Mouse (Mus musculus): Measurements from ENCODE around the gene Gm45062.
A peak's percentile ranks its signal among the peaks of the same experiment; 100 is the strongest.

Gm45062 gene

DNA sequence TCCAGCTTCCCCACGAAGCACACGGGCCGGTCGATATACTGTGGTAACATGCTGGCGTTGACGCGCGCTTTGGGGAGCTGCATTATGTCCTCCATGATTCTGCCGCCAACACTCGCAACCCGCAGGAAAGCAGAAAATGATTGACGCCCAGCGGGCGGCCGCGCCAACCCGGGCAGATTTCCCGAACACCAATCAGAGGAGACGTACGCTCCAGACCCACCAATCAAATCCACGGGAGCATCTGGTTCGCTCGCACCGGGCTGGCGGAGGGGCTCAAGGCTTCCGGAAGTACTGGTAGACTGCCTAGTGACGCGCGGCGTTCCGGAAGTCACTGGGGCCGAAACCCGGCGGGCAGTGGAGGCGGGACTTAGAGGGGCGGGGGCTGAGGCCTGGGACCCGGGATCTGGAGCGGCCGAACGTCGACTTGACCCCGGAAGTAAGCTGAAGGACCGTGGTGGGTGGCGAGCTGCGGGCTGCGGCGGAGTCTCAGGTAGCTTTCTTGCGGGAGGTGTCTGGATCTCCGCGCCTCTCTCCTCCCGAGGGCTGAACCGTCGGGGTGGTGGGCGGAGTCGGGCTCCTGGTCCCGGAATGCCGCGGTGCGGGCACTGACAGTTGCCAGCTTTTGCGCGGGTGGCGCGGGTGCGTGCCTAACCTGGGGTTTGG lies at the start of gene Gm45062, which contains the start of the genes Rpa3 and Umad1:
Gene Gm45062, plus strand, starts transcription at position 447 of the 663 bp plus-strand sequence.
Gene Rpa3, minus strand, starts transcription at position 170 of the 663 bp plus-strand sequence.
Gene Umad1, plus strand, starts transcription at position 285 of the 663 bp plus-strand sequence.
- DNase-seq (ENCODE audit: low read depth, low spot score), result peak; percentile 99

DNA sequence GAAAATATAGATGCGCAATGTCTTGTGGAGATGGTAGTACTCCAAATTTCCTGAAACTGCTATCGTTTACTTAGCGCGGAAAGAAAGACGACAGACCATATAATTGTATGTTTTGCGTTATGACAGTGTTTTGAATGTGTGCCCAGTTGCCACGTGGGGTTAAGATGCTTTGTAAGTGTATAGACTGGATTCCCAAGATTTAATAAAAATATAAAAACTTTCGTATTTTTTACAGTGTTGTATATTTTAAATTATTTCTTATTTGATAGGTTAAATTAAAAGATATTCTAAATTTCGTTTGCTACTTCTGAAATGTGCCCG lies 49.4 kb upstream of the Gm45062 start:
- no peak for DNase-seq (ENCODE audit: low read depth, low spot score)

DNA sequence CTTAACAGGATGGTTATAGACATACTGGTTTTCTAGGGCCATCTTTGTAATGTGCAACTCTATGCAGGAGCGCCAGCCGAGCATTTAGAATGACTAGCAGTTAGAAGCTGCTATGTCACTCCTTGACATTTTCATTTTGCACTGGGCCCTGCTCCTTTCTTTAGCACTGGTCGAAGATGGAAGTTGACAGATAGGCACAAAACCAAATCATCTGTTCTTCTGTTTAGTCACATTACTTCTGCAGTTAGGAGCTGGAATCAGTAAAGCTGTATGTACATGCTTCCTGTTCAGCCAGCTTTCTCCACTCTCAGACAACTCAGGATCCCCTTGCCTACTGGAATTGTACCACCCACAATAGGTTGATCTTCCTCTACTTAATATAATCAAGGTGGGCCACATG lies 48.6 kb upstream of the Gm45062 start:
- no peak for DNase-seq (ENCODE audit: low read depth, low spot score)

DNA sequence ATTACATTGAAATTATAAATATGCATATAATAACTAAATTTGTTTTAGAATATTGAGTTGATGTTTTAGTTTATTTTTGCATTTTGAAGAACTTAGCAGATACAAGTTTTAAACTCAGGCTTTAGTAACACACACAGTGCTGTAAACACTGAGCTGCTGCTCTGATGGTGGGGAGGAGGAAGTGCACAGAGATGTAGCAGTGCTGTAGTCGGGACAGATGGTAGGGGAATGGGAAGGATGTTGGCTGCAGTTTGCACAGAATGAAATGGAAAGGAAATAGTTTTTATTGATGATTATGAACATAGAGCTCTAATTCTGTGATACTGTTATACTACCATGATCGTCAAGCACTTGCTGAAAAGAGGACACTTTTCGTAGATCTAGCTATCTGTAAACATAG lies 32.2 kb upstream of the Gm45062 start:
- DNase-seq (ENCODE audit: low read depth, low spot score), result no peak

DNA sequence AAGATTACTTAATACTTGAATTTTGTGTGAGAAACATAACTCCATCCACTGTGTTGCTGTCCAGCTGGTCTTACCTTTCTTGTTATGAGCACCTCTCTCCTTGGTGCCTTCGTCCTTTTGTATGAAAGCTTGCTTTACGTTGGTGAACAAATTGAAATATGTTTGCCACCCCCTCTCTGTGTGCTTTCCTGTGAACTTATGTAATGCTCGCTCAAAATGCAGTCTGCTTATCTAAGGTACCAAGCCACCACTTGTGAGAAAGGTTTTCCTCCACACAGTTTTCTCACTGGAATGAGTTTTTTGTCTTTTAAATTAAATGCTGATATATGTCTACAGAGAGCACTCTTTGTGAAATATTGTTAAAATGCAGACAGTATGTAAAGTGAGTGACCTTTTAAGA lies 30.7 kb upstream of the Gm45062 start:
- no peak for DNase-seq (ENCODE audit: low read depth, low spot score)

DNA sequence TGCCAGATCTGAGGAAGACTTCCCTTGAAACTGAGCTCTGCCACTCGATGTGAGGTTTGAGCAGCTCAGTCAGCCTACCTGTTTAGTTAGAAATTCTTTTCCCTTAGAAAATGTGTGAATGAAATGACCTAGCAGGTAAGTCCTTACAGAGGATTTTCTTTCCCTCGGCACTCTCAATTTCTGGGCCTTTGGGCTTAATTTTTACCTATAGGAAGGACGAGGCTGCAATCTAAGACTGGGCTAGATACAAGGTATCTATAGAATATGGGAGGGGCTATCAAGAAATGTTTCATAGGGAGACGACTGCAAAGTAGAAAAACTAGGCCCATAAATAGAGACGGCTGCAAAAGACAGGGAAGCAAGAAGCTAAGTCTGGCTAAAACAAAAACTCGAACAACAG lies 934 bp upstream of the Gm45062 start:
- DNase-seq (ENCODE audit: low read depth, low spot score), result no peak

DNA sequence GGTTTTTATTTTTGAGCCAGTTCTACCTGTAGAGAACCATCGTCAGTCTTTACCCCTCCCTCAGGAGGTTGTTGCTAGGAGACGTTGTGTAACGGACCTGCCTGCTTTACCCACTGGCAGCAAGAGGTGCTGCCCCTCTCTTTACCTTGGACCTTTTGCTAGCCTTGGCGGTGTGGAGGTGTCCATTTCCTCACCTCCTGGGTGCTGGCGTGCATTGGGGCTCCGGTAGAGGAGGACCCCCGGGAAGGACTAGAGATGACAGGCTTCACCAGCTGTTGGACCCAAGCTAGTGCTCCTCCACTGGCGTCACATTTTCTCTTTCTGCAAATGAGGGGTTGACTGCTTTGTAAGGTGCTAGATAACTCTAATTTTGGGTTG lies 406 bp downstream of the Gm45062 start:
- DNase-seq (ENCODE audit: low read depth, low spot score), result no peak

DNA sequence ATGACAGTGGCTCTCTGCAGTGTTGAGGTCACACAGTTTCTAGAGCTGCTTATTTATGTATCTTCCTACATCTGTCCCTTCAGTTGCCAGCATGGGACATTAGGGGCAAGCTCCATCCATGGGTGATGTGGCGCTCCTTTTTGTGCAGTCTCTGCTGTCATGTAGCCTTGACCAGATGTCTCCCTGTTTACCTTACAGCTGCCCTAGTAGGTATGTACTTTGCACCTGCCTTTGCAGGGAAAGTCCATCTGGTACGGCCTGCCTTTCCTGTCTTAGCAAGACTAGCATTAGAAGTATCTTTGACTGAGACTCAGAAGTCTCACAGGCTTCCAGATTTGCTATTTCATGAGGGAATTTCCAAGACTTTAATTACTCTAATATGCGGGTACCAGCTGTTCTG lies 11.8 kb downstream of the Gm45062 start:
- DNase-seq (ENCODE audit: low read depth, low spot score), result no peak

DNA sequence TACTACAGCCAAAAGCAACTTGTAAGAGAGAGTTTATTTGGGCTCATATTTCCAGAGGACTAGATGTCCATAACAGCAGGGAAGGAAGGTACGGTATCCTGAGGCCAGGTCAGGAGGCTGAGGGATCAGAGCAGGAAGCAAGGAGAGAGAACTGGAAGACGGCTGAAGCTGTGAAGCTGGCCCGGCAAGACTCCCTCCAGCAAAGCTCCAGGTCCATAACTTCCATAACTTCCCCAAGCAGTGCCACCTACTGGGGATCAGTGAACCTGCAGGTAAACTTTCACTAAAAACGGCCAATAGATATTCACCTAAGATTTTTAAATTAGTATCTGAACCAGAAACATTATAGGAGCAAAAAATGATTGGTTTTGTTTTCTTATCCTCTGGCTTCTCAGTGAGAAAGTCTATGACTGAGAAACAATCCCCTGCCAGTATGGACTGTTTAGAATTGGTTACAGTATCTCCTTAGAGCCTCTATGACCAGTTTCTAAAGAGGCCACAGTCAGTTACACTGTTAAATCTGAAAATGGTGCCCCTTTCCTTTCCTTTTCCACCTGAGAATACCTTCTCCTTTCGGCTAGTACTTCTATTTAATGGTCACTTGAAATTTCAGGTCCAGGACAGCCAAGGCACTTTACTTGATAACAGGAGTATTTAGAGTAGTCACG lies 15.3 kb downstream of the Gm45062 start:
- peak; percentile 49 for DNase-seq (ENCODE audit: low read depth, low spot score)

DNA sequence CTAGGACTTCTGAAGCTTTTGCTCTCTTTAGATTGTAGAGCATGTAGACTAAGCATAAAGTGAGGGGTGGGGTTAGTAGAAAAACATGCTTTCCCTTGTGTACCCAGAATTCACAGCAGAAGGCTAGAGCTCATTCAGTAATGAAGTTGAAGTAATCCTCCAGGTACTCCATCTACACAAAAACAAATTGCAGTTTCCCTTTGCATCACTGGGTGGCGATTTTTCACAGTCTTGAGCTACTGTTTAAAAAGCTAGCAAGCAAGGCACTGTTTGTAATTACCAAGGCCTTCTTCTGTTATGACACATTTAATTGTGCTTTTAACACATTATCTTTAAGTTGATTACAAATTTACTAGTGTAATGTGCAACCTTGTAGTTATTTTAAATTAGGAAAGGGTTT lies 15.8 kb downstream of the Gm45062 start:
- DNase-seq (ENCODE audit: low read depth, low spot score), result peak; percentile 15

DNA sequence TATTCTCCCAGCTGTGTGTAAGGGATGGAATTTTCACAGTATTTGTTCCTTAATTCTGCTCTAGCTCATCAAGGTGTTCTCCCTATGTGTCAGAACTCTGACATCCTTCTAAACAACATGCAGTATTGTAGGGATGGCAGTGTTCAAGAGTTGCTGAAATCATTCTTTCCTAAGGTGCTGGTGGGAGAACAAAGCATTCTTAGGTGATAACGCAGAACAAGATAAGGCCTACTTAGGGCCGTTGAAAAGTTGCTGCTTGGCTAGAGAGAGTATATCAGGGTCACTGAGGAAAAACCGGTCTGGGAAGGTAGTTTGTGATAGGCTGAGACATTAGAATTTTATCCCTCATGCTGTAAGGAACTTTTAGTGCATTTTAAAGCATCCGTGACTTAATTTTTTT lies 17.2 kb downstream of the Gm45062 start:
- no peak for DNase-seq (ENCODE audit: low read depth, low spot score)

DNA sequence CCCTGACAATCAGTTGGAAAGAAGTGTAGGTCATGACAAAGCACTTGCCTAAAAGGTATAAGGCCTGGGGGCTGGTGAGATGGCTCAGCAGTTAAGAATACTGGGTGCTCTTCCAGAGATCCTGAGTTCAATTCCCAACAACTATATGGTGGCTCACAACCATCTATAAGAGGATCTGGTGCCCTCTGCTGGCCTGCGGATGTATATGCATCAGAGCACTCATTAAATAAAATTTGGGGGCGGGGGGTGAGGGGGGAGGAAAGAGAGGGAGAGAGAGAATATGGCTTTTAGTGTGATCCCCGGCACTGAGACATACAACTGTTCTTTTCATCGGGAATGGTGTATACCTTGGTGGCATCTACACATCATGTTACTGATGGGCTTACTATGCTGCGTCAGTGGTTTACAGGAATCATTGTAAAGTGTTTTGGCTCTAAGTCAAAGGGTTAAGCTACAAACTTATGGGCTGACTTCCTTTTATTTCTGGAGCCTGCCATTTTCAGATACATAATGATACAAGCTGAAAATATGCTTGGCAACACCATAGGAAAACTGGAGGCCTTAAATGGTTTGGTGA lies 19.3 kb downstream of the Gm45062 start:
- peak; percentile 14 for DNase-seq (ENCODE audit: low read depth, low spot score)

DNA sequence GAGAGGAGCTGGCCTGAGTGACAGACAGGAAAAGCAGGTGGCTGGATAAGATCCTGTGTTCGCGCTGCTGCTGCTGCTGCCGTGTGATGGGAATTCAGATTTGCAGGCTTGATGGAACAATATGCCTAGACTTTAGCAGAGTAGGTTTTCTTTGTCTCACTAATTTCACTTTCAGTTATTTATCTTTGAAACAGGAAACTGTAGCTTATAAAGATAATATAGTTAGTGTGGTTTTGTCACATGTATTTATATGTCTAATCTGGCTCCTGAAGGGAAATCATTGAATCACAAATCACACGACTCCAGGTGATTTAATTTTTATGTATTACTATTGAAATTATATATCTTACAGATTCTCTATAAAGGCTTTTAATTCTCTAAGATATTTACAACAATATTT lies 24.0 kb downstream of the Gm45062 start:
- DNase-seq (ENCODE audit: low read depth, low spot score), result no peak

DNA sequence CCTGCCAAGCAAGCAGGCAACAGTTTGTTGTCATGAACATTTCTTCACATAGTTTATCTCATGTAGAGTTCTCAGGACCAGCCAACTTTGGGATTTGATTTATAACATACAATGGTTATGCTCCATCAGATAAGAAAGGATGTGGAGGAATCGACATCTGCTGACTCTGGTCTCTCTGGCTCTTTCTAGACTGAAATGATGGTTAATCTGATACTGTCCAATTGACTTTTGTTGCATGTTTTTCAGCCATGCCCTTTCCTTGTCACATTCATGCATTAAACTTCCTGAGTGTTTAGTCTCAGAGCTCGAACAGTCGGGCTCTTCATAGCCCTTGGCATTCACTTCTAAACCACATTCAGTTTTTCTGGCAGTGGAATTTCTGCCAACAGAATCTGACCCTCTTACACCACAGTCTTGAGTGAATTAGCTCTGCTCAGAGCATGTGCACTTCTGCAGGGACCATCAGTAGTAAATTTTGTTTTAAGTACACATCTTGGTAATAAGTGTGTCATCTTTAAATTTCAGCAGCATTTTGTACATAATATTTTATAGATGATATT lies 26.2 kb downstream of the Gm45062 start:
- no peak for DNase-seq (ENCODE audit: low read depth, low spot score)

DNA sequence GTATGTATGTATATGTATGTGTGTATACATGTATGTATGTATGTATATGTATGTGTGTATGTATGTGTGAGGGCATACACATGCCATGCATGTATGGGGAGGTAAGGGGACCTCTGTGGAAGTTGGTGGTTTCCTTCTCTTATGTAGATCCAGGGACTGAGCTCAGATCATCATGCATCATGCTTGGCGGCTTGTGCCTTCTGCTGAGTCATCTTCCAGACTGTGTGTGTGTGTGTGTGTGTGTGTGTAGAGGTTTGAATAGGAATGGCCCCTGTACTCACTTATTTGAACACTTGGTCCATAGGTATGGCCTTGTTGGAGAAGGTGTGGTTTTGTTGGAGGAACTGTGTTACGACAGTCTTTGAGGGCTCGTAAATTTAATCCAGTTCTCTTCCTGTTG lies 26.9 kb downstream of the Gm45062 start:
- no peak for DNase-seq (ENCODE audit: low read depth, low spot score)

DNA sequence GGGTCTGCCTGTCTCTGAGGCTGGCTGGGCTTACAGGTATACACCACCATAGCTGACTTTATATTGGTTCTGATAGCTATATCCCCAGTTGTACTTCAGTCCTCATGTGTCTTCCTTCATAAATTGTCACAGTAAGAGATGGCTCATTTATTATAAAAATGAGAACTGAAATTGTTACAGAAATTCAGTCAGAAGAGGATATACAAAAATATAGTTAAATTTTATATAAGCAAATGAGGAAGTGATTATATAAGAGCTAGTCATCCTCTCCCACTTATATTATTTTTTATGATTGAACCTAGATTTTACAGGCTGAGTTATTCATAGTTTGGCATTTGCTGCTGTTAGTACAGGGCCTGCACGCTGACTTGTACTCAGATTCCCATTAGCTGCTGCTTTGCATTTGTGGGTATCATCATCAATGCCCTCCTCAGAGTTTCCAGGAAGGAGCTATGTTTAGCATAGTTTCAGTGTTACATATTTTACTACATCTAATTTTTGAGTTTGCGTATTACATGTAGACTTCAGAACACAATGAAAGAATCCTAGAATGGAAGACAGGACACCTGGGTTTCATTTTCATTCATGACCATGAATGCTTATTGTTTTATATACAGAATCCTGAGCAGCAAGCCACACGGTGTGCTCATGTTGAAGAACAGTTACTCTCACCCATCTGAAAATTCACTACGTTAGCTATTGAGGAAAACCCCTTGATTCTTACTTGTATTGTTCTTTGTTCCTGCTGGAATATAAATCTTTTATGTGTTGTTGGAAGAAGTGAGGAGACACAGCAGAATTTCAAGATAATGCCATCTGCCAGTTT lies 29.7 kb downstream of the Gm45062 start:
- DNase-seq (ENCODE audit: low read depth, low spot score), result no peak

DNA sequence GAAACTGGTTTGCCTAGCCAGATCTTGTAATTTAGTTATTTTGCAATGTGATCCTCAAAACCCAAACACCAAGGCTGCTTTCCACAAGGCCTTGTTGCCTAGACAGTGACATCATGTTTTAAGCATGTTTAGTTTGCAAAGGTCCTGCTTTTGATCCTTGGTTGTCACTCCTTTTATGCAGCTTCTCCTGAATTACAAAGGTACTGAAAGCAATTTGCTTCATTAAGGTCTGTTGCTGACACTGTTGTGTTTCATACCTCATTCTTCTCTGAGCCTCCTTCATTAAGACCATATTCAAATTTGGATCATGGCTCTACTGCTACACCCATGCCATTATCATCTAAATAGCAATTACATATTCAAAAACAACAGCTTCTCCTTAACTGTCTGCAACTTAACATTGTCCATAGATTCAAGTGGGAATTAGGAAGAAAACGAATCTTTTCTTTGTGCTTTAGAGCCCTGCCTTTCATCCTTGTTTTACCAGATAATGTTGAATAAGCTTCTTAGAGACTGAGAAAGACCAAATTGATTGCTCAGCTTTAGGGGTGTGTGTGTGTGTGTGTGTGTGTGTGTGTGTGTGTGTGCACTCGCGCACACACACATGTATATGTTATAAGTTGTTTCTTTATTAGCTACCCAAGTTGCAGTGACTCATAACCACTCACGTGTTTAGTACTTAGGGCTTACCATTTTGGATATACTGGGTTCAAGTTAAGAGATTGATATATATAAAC lies 35.0 kb downstream of the Gm45062 start:
- no peak for DNase-seq (ENCODE audit: low read depth, low spot score)

DNA sequence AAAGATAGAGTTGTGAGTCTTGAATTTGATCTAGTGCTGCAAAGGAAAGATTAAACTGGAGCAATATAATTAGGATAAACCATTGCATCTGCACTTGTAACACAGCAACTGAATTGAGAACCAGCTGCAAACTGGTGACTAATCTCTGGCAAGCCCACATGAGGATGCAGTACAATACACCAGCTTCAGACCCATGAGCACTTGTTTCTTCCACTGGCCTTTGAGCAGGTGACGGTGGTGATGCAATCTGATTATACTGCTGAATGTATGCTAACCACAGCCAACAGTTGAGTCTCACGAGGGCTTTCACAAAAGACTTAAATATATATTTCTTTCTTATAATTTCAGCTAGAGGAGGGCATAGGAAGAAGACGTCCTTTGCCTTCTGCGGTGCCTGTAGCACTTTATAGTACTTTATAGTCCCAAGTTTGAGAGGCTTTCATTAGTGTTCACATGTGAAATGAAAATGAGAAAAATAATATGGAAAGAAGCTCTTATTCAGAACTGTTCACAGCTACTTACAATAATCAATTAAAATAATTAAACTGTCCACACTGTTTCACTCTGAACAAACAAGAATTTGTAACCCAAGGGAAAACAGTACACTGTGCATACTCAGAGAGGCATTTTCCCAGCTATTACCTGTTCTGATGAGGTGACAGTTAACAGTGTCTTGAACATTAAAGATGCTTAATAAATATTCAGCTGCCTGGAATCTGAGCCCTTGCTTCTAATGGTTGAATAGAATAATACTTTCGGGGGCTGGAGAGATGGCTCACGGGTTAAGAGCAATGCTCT lies 40.0 kb downstream of the Gm45062 start:
- no peak for DNase-seq (ENCODE audit: low read depth, low spot score)

DNA sequence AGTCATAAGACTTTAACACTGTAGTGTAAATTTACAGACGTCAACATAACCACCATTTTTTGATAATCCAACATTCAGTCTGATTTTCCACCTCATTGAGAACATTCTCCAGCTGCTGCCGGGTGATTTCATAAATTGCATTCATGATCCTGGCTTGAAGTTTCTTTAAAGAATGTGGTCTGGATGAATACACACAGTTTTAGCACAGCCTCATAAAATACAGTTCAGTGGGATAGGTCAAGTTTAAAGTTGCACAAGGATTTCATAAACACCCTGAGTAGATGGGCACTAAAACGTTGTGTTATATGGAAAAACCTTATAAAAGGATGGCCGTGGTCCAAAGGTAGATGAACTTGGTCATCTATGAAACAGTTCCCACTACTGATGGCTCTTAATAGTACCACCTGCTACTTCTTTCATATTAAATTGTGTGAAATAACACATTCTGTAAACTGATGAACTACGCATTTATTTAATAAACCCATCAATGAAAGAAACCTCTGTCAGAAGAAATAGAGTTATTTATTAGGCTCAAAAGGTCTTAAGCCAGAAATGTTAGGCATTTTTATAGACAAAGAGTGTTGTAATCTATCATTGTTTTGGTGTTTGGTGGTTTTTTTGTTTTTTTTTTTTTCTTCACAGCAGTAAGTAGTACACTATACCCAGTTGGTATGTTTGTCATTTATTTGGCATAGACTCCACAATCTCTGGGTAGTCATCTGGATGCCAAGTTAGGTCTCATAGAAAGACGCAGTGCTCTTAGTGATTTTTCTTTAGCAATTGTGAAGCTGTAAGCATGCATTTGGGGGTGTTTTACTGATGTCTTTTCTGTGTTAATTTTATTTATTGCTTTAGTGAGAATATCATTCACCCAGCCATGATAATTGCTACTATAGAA lies 48.9 kb downstream of the Gm45062 start:
- no peak for DNase-seq (ENCODE audit: low read depth, low spot score)

Data from mesoderm, embryonic 11.5 days (tissue).